Mouse (Mus musculus) megakaryocyte progenitor cell, adult 5-6 weeks (primary cell): Measurements from ENCODE around the gene Dab2ip. TPM values are rescaled to one million over a fixed set of nuclear protein-coding genes. Genes with fewer than 3 reads are reported as not detected.

Experiments used
- ATAC-seq: replicated peaks from 2 replicates; pipeline ENCODE4 v1.8.0; 2016; ENCODE audit warnings: mild to moderate bottlenecking, moderate TSS enrichment, inconsistent platforms; ENCODE audit not compliant: poor library complexity
- total RNA-seq, 2 experiments: library from RNA; stranded (forward) in 1 of 2; stranded (reverse) in 1 of 2; fragments of 157-497, 149-512 nt in 1 of 2; fragments of 200-1000 nt in 1 of 2; gene quantifications; 2 replicates each; pipeline versions ENCODE4 v1.2.3 to v1.2.4; 2015 to 2017

Dab2ip gene
- total RNA-seq, 2 experiments from 2014 or later: 3.0 to 4.0 TPM

DNA sequence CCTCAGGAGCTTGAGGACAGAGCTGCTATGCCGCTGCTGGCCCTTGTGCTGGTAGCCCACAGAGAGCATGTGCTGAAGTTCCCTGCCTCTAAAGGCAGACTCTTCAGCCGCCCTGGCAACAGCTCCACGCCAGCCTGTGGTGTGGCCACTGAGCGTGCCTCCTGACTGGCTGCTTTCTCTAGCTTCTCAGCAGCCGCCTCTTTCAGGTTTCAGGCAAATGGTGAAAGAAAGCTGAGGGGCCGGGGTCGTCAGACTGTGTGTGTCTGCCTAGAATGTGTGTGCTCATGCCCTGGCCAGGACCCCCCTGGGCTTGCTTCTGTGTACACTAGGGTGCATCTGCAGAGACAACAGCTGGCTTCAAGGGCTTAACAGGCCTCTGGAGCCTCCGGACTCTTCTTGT, 119.8 kb downstream of the Dab2ip start:
- ATAC-seq: no peak; the same call in 1 of the 2 replicates

DNA sequence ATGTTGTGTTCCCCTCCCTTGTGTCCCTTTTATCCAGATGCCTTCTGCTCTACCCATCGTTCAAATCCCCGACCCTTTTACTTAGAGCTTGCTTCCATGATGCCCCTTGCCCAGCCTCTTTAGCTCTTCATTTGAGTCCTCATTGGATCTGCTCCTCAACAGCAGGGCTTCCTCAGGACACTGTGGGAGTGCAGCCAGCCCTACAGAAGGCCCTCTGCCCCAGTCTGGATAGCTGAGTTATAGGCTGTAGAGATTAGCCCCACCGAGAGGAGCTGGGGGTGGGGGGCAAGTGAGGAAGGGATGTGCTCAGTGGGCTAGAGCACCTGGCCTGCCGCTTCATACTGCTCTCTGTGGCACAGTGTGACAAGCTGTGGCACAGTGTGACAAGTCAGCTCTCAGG, 120.4 kb downstream of the Dab2ip start:
- ATAC-seq: no peak

DNA sequence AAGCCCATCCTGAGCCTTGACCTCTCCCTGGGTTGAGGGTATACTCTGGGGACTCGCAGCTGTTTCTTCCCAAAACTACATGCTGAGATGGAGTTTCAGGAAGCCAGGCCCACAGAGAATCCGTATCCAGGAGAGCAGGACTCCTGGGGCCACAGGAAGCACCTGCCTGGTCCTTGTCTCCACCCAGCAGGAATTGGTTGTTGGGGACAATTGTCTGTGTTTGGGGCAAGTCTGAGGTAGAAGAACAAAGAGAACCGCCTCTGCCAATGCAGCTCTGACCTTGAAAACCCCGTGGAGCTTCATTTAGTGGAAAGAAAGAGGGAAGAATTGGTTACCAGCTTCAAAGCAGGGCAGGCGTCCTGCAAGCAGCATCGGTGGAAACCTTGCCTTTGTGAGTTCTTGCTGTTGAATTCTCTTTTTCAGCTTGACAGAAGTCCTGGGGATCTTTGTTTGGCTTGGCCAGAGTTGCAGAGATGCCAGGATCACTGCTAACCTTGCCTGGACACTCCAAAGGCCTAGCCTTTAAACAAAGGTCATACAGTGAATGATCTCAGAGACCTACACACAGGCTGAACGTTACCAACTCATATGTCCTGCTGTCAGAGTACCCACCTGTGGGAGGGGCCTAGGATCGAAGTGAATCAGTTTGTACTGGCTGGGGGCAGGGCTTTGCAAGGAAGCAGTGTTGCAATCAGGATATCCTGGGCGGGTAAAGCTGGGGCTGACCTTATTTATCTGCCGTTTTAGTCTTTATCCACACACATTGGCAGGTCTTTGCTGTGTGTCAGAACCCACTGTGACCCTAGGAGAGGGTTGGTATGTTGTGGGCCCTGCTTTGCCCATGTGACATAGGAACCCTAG, 122.0 kb downstream of the Dab2ip start:
- peak; percentile 82 for ATAC-seq

DNA sequence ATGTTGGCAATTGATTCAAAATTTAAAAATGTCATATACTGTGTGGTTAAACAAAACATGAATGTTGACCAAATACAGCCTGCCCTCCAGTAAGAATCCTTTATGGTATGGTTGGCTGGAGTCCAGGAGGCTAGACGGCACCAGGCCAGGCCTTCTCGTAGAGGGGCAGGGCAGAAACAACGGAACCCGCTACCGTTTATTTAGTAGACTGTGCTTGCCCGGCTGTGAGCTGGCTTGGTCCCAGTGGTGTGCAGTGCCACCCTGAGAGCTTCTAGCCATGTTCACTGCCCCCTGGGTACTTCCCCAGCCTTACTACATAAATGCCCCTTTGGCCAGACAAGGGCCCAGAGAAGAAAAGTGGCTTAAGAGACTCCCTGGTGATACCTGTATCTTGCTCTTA, 122.8 kb downstream of the Dab2ip start:
- ATAC-seq: peak; percentile 15

DNA sequence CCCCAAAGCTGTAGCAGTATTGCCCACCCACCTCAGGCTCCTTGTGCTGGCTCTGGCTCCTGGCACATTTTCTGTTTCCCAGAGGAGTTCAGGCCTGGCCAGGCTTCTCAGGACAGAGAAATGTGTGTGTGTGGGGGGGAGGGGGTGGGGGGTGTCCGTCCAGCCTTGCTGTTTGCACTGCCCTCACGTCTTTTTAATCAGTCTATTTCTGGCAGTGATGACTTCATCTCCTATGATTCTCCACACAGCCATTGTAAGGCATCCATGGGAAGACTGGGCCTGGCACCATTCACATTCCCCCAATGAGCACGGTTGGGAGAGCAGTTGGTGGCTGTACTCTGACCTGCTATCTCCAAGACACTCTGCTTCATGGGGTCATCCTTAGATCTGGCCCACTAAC, 125.9 kb downstream of the Dab2ip start:
- no peak for ATAC-seq

DNA sequence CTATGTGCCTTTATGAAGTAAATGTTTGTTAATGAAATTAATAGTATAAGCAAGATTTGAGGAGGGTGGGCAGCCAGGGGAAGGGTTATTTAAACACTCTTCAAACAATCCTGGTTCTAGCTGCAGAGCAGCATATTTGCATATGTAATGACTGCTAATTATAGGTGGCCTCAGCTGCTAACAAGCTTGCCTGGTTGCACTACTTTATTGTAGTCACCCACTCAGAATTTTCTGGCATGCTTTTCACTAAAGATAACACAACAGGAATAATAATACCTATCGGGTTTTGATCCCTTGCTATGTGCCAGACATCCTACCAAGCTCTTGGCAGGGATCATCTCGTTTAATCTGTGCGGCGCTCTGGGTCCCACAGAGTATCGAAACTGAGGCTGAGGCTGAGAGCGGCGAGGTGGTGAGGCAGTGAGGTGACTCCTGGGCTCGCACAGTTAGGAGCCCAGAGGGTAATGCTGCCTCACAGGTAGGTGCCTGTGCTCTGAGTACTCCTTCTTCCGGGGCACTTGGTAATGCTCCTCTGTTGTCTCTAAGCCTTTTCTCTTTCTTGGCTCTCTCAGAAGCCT, 126.8 kb downstream of the Dab2ip start:
- no peak for ATAC-seq

DNA sequence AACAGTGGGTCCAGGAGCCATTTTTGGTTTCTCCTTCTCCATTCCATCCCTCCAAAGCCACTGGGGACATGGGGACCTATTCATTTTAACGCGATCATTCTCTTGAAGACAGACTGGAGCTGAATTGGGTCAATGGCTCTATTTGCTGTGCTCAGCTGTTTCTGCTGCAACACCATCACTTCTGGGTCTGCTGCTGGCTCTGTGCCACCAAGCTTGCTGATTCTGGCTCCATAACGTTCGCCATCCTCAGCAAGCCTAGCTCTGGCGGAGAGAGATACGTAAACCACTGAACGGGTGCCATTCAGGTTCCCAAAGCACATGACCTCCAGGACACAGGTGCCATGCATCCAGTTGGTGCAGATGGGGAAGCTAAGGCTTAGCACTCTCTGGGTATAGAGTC, 128.0 kb downstream of the Dab2ip start:
- no peak for ATAC-seq

DNA sequence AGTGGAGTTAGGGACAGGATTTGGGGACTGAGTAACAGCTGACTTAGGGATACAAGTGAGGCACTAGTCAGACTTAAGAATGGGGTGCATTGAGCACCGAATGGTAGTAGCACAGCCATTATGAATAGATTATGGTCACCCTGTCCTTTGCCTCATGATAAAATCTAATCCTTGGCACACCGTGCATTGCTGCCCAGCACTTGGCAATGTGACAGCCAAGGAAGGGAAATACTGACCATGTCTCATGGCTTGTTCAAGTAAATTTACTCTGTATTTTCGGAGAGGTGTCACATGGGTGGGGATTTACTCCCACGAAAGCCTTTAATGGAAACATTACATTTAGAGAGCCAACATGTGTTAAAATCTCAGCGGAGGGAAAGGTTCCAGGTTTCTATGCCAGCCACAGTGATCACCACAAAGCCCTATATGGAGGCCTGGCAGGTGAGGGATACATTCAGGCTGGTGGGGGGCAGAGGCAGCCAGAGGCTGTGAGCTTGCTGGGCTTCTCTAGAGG, 129.5 kb downstream of the Dab2ip start:
- ATAC-seq: no peak

DNA sequence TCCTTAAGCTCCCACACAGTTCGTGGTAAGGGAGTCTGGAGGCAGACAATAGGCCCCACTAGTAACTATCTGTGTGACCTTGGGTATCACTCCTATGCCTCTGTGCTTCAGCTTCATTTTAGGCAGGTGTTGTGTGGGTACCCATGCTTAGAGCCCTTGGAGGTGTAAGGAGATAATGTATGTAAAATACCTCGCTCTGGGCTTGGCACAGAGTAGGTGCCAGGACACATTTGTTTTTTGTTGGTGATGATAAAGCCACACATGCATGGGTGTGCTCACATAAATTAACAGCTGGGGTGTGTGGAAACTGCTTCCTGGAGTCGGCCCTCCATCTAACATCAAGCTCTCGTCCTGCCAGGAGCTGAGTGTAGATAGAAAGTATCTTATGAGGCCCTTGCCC, 130.1 kb downstream of the Dab2ip start:
- no peak for ATAC-seq

DNA sequence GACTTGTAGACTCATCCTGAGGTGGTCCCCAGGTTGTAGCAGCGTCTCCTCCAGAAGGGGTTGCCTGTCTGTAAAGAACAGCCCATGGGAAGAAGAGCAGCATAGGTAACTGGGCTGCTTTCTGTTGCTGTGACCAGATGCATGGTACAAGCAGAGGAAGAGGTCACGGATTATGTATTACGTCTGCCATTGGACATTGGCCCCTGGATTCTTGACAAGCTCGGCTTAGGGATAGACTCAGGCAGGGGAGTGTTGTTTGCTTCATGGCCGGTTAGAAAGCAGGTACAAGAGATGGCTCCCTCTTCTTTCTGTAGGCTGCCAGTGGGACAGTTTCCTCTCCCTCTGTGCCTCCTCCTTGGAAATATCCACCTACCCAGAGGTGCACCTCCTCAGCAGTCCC, 130.5 kb downstream of the Dab2ip start:
- no peak for ATAC-seq

DNA sequence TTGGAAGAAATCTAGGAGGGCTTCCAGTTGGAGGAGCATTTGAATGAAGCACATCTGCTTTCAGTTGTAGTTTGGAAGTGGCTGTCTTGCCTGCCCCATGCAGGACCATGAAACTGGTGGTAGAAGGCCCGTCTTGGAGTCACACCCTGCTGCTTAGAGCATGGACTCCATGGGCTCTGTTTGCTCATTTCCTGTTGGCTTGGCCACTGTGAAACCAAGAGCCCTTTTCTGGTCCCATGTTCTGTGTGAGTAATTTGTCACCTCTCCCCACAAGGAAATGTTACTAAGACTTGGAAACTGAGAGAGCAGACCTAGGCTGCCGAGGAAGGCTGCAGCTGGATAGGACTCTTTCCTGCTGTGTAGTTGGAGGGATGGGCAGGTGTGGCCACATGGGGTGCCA, 131.8 kb downstream of the Dab2ip start:
- no peak for ATAC-seq

DNA sequence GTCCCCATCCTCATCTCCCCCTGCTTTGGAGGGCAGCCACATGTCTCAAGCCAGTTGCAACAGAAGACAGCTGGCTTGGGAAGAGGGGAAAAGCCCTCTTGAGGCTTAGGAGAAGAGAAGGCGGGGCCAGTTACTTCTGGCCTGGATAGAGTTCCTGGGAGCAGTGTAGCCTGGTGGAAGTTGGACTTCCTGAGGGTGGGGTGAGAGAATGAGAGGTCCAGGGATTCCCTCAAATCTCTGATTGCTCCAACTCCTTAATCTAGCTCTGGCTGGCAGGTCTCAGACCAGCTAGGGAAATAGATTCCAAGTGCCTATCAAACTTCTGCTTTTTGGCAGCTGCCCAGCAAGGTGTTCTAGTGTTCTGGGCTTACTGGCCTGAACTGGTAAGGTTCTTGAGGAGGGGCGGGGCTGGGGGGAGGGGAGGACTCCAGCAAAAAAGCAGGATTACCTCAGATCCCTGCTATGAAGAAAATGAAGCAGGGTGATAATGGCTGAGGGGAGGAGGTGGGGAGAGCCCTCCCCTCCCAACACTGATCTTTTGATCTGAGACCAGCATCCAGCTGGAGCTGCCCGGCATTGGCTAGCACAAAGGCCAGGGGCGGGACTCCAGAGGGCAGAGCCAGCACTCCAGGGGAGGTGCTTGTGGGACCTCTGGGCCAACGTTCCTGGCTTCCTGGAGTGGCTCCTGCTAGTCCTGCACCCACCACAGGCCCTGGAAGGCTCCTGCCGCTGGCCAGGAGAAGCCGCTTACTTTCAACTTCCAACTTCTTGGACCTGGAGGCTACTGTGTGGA, 133.4 kb downstream of the Dab2ip start:
- ATAC-seq: peak; percentile 67

DNA sequence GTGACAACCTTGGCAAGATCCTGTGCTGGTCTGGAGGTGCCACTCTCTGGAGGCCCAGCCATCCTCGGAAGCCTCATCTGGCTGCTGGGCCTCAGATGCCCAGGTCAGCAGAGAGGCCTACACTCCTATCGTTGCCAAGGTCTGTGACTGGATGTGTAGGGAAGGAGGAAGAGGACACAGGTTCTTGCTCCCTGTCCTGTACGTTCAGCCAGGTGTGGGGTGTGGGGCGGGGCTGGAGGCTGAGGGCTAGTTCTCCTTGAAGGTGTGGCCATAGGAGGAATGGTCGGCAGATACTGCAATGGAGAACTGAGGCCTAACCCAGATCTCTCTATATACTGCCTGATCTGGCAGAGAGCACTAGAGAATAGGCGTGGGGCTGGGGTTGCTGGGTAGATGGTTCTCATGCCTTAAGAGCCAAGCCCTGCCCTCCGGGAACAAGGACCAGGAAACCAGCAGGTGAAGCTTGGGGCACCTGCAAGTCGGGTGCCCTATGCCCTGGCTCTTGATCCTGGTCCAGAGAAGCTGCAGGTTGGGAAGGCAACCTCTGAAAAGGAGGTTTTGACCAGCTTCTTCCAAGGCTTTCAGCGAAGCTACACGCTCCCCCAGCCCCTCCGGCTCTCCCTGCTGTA, 134.3 kb downstream of the Dab2ip start:
- no peak for ATAC-seq

DNA sequence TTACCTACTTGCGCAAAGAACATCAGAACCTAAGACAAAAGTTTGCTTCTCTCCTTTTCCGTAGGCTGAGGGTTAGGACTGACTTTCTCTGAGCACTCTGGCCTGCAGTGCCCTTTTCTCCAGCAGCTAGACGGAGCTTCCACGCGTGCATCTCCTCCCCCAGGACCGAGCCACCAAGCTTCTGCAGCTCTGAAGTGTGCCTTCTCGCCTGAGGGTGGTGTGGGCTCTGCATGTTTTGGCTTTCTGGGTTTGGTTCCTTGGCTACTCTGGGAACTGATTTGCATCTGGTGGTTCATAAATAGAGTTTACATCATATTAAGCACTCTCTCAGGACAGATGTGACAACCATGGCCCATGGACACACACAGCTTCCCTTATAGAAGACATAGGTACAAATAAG, 135.0 kb downstream of the Dab2ip start:
- no peak for ATAC-seq

DNA sequence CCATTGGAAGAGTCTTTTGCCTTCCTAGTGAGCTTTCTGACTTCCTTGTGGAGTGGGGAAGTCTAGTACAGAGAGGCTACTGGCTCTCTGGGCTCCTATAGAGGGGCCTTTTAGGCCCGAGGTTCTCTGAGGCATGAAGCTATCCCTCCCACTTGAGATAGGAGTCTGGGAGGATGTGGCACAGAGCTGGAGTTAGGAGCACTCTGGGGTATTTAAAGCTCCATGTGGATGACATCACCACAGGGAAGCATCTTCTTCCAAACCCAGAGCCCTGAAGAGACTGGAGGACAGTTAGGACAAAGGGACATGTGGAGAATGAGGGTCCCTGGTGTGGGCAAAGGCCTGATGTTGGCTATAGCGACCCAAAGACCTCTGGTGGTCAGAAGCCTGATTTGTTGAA, 136.0 kb downstream of the Dab2ip start:
- ATAC-seq: no peak

DNA sequence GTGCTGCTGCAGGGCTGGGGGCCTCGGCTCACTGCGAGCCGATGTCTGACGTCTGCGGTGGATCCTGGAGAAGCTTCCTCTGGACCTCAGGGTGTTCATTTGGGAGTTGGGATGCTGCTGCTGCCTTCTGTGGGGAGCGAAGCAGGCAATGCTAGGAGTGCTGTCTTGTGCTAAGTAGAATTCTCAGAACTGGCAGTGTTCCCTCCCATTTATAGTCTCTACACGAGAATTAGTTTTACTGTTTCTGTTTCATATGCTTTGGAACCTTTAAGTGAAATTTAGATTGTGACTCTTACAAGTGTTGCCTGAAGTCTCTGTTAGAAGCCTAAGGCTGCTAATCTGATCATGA, 138.1 kb downstream of the Dab2ip start:
- no peak for ATAC-seq

DNA sequence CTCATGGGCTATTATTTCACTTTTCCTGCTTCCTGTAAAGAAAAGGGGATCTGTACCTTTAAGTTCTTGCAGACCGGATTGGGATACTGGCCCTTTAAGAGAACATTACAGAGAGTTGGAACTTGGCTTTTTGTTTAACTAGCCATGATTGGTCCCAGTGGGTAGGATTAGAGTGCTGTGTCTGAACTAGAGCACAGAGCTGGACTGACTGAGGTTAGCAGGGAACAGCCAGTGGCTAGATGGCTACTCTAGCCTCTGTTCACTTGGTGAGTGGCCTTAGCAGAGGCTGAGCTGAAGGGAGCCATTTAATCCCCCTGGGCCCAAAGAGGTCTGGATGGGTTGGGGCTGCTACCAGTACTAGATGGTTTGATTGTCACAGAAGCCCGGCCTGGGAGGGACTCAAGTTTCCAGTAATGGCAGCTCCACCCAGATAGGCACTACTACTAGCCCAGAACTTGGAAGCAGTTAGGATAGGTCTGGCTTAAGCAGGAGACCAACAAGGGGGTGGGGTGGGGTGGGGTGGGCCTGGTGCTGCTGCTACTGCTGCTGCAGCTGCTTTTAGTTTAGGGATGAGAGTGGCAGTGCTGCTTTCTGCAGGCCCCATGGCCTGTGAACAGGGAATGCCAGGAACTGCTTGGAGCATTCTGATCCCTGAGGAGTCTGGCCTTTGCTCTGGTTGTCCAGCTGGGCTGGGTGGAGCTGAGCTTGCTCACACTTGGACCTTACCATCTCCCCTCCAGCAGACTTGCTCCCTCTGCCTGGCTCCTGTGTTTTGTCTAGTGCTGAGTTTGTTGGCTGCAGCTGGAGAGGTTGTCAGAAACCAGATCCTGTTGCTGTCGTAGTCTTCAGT, 138.7 kb downstream of the Dab2ip start:
- ATAC-seq: 0 out of 2 replicates have a peak, but pooled peaks have one; percentile 18

DNA sequence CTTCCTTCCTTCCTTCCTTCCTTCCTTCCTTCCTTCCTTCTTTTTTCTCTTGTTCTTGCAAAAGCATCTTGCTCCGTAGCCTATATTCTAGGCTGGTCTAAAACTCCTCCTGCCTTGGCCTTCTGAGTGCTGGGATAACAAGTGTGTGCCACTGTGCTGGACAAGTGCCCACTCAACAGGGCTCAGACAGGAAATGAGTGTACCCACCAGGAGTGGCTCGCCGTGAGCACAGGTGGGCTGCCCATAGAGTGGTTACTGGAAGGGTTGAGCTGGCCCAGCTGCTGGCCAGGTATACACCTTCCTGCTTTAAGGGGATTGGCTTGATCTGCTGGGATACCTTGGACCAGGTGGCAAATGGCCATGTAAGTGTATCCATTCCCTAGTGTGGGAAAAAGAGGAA, 139.7 kb downstream of the Dab2ip start:
- ATAC-seq: no peak

DNA sequence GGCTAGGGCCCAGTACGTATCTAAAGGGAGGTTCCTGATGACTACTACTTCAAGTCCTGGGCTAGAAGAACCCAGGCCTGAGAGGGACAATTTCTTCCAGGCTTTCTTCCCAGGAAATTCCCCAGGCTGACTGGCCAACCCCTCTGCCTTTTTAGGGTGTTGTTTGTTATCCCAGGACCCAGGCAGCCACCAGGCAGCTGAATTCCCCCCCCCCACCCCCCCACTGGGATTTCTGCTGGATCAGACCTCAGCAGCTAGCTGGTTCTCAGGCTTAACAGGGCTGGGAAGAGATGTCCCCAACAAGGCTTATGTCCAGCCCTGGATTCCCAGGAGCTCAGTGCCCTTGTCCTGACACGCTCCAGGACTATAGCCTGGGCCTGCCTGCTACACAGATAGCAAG, 142.9 kb downstream of the Dab2ip start:
- ATAC-seq: no peak

DNA sequence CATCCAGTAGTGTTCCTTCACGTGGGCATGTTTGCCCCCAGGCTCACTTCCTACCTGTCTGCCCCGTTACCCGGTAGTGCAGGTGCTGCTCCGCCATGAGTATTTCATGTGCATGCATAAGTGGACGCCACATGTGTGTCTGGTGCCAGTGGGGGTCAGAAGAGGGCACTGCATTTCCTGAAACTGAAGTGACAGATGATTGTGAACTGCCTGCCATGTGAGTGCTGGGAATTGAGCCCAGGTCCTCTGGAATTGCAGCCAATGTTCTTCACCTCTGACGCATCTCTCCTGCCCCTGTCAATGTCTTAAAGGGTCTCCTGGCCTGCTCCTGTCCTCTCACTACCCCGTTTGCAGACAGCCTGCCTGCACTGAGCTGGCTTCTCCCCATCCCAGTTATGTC, 143.9 kb downstream of the Dab2ip start:
- ATAC-seq: no peak
